Mouse (Mus musculus) retina, postnatal 7 days (tissue): ENCODE data around the gene Eps8.

ENCODE experiments used
- DNase-seq: peaks from one replicate; pipeline ENCODE4 v3.0.0-alpha.2; 2012; ENCODE audit warnings: low read depth, low spot score

Gene Eps8

GRCm38 (mm10) chr6:137519529-137520342 is 134.9 kb downstream of the Eps8 start:
- no peak for DNase-seq

- DNase-seq: no peak
These were observed 139.8 kb downstream of the Eps8 start for GRCm38 (mm10) chr6:137514872-137515271.

DNA sequence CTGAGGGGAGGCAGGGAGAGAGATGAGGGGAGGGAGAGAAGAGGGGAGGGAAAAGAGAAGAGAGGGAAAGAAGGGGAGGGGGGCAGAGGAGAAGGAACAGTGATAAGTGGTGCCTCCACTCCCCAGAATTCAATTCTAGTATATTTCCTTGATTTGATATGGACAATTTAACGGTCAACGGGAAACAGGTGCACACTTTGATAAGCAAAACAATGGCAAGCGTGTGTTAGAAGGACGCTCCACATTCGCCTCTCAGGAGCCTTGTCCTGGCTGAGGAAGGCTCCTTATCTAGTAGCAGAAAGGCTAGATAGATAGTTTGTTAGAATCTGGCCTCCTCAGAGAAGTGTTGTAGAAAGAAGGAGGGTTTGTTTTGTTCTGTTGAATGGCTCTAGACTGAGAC is 141.9 kb downstream of the Eps8 start:
- no peak for DNase-seq

GRCm38 (mm10) chr6:137509341-137510045 is 145.2 kb downstream of the Eps8 start:
- DNase-seq: no peak

GRCm38 (mm10) chr6:137508936-137509335 is 145.7 kb downstream of the Eps8 start:
- DNase-seq: no peak

GRCm38 (mm10) chr6:137506563-137506962 is 148.1 kb downstream of the Eps8 start:
- DNase-seq: no peak

DNA sequence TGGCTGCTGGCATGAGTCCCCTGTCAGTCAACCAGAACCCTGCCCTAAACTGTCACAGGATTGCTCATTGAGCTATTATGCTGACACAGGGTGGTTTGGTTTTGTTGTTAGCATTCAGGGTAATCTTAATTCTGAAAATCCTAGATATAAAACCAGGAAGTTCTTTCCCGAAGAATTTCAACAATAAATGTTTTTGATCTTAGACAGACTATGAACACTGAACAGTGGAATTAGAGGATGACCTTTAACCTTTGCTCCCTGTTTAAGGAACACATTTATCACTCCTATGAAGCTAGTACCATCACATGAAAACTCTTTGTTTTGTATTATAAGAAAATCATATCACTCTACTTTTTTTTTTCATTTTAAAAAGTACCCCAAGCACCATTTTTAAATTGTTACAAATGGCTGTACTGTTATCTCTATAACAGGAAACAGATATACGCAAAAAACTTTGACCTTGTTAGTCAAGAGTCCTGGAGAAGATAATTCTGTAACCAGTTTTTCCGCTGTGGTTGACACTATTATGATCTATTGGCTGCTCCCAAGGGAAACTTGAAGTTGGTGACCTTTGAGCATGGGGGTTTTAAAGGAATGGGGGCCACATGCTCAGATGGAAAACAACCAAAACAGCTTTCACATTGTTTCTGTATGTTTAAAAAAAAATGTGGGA is 149.0 kb downstream of the Eps8 start:
- DNase-seq: no peak

DNA sequence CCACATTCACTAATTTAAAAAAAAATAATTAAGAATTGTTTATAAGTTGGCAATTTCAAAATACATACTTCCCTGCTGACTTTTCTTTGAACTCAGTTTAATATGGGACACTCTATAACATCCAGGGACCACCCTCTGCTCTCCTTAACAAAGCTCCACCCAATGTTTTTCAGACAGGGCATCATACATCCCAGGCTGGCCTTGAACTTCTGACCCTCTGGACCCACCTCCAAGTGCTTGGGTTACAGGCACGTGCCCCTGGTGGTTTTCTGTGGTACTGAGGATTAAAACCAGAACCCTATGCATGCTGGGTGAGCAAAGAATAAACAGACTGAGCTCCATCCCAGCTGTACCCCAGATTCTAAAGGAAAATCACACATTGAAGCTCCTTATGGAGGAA is 150.6 kb downstream of the Eps8 start:
- no peak for DNase-seq

GRCm38 (mm10) chr6:137503462-137503861 is 151.2 kb downstream of the Eps8 start:
- DNase-seq: no peak

DNA sequence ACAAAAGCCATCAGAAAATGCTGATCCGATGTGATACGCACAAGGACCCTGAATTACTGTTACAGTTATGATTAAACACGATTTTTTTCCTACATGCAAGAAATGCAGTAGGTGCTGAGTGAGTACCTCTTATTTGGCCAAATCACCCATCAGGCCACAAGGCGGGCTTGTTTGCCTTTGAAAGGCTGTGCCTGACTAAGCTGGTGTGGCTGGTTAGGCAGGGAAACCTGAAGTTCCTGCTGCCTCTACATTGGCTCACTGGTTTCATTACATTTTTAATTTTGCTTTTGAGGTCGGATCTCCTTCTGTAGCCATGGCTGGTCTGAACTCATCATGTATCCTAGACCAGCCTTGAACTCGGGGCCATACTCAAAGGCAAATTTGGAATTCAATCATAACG is 151.7 kb downstream of the Eps8 start:
- no peak for DNase-seq

- DNase-seq: no peak
These were observed 155.9 kb downstream of the Eps8 start for GRCm38 (mm10) chr6:137498781-137499180.

DNA sequence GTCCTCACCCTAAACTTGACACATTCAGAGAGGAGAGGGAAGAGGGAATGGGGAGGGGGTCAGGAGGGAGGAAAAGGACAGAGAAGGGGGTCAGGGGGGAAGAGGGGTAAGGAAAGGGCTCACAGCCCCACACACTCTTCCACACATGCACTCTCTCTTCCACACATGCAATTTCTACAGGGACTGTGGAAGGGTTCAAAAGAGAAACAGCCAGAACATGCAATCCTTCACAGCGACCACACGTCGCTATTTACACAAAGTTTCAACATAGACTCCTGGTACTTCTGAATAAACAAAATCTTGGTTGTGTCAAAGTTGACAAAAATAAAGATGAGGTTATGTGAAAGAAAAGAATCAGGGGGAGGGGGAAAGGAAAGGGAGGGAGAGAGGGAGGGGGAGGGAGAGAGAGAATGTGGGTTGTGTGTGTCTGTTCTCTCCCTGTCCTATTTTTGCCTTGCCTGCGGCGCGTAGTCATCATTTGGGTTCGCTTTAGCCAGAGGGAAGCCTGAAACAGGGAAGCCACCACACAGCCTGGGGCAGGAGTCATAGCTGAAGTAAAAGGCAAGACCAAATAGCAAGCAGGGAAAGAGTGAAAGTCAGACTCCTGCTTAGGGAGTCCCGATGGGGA is 157.4 kb downstream of the Eps8 start:
- no peak for DNase-seq

- no peak for DNase-seq
These were observed 158.1 kb downstream of the Eps8 start for GRCm38 (mm10) chr6:137496562-137496961.

DNA sequence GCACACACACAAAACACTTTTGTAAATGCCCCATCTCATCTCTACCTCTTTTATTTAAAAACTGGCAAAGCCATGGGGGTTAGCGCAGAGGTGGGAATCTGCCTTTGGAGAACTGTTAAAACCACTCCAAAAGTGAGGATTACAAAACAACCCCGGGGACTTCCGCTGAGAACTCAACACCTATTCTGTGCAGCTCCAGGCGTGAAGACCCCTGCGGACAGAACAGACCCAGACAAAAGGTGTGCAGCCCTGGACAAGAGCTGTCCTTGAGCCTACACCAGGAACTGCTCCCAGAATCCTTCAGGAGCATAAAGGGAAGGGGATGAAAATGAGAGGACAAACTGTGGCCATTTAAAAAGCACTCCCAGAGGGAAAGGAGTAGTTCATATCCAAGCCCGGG is 159.4 kb downstream of the Eps8 start:
- DNase-seq: no peak

DNA sequence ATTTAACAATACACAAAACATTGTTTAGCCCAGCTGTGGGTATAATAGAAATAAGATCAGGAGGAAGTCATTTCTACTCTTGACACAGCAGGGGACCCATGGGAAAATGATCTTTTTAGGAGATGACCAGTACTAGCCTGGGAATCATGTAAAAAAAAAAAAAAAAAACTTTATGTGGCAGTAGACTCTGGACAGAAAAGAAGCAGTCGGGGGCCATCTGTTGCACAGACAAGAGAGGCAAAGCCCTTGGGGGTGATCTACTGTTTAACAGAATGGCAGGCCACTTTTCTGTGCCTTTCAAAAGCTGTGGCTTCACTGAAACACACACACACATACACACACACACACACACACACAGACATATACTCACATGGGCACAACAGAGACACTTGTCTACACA is 159.9 kb downstream of the Eps8 start:
- no peak for DNase-seq

- no peak for DNase-seq
These were observed 160.6 kb downstream of the Eps8 start for GRCm38 (mm10) chr6:137494136-137494475.

GRCm38 (mm10) chr6:137493211-137494135 is 161.2 kb downstream of the Eps8 start:
- DNase-seq: no peak

DNA sequence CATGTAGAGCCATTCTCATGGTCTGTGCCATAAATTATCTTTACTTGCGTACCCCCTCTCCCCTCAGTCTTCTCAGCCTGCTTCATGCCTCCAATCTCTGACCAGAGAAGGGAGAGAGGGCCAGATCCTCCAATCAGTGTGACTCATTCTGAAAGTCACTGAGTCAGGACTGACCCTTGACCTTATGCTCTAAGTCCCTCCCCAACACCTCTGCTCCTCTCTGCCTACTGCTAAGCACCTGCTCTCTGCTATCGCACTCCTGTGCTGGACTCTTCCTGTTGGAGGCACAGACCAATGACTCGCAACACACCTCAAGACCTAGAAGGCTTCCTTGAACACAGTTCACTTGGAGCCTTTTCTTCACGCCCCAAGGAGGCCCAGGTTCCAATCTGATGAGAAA is 162.1 kb downstream of the Eps8 start:
- no peak for DNase-seq

DNA sequence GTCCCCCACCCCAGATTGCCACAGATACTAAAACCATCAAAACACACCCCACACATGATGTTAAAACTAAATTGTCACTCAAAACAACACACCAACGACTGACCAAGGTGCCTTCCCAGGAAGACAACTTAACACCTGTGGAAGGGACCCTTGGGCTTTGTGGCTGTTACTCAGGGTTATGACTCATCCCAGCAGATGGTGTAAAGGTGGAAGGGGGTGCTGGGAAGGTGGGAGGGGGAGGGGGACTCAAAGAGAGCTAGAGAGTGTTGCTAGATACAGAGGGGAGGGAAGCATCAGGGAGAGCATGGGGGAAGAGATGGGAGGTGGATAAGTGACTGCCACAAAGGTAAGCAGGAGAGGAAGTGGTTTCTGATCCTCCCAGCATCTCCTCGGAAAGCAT is 163.0 kb downstream of the Eps8 start:
- no peak for DNase-seq

DNA sequence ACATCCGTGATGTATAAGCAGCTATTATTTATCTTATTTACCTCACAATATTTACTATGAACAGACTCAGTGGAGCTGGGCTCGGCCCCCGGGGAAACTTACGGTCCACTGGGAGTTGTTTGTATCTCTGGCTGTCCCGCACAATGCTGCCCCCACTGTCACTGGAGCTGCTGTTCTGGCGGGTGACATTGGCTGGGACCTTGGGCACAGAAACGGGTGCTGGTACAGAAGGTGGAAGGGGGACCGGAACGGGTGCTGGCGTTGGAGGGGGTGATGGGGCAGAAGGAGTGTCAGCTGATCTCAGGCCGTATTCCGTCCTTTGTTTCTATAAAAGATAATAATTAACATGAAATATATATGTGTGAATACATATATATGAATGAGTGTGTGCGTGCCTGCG is 164.6 kb downstream of the Eps8 start:
- DNase-seq: no peak

- DNase-seq: no peak
These were observed 167.2 kb downstream of the Eps8 start for GRCm38 (mm10) chr6:137487443-137487842.
